Mouse (Mus musculus) intestine, embryonic 14.5 days (tissue): ENCODE measurements around the gene Josd2. TPM values are rescaled to one million over a fixed set of nuclear protein-coding genes. Genes with fewer than 3 reads are reported as not detected.

Source experiments
- microRNA-seq: library from miRNA; unstranded; fragments of <30 nt; microRNA quantifications from one replicate; pipeline ENCODE4, GENCODE M21; 2016
- polyA plus RNA-seq: library from polyadenylated mRNA; unstranded; fragments of >200 nt; fragmentation: Nextera tagmentation; extraction: Ambion mirVana; gene quantifications from 2 replicates; pipeline ENCODE4 v1.2.1, GENCODE M21; 2014

The Josd2 gene
- polyA plus RNA-seq, 1 experiment from 2014 or later, result 72.1 TPM

Small RNA genes within 50 kb of the gene (microRNA-seq; reads per million reads assigned to microRNA genes)
- gene Mir7052, result 0.76 reads per million

Other genes starting within 250 kb of the Josd2 start
- 0.39 and 1.8 TPM in 2 replicates for gene Klk1, start 242.6 kb upstream of the Josd2 start, polyA plus RNA-seq
- gene Gm36864, start 231.8 kb upstream of the Josd2 start, polyA plus RNA-seq, result not detected in 2 replicates
- gene 1700028J19Rik, start 221.3 kb upstream of the Josd2 start, polyA plus RNA-seq, result 1.1 and 1.6 TPM in 2 replicates
- gene 2410002F23Rik, start 221.3 kb upstream of the Josd2 start, polyA plus RNA-seq, result 124 and 129 TPM in 2 replicates
- gene Acp4, start 210.6 kb upstream of the Josd2 start, polyA plus RNA-seq, result not detected in 2 replicates
- not detected in 2 replicates for gene Gm15517, start 206.5 kb upstream of the Josd2 start, polyA plus RNA-seq
- 5.4 and 6.3 TPM in 2 replicates for gene Clec11a, start 161.1 kb upstream of the Josd2 start, polyA plus RNA-seq
- gene Shank1, start 157.7 kb upstream of the Josd2 start, polyA plus RNA-seq, result 3.0 and 3.3 TPM in 2 replicates
- 1.6 and 1.7 TPM in 2 replicates for gene Syt3, start 83.9 kb upstream of the Josd2 start, polyA plus RNA-seq
- gene 1700008O03Rik, start 82.2 kb upstream of the Josd2 start, polyA plus RNA-seq, result 1.5 and 1.6 TPM in 2 replicates
- 1.3 TPM in 2 replicates for gene Lrrc4b, start 39.0 kb upstream of the Josd2 start, polyA plus RNA-seq
- 0.65 TPM in 1 of 2 replicates, not detected in the other for gene Aspdh, start 2.6 kb upstream of the Josd2 start, polyA plus RNA-seq
- gene Emc10, start 28.5 kb downstream of the Josd2 start, polyA plus RNA-seq, result 107 and 116 TPM in 2 replicates
- gene Fam71e1, start 28.6 kb downstream of the Josd2 start, polyA plus RNA-seq, result 10.2 and 11.5 TPM in 2 replicates
- 0.28 and 0.32 TPM in 2 replicates for gene Mybpc2, start 56.7 kb downstream of the Josd2 start, polyA plus RNA-seq
- 0.12 and 0.20 TPM in 2 replicates for gene Spib, start 64.1 kb downstream of the Josd2 start, polyA plus RNA-seq
- gene Pold1, start 80.9 kb downstream of the Josd2 start, polyA plus RNA-seq, result 74.7 and 75.2 TPM in 2 replicates
- gene Nr1h2, start 86.0 kb downstream of the Josd2 start, polyA plus RNA-seq, result 69.4 and 70.6 TPM in 2 replicates
- gene Napsa, start 104.4 kb downstream of the Josd2 start, polyA plus RNA-seq, result 1.6 and 1.7 TPM in 2 replicates
- gene Kcnc3, start 122.7 kb downstream of the Josd2 start, polyA plus RNA-seq, result 0.19 and 0.26 TPM in 2 replicates
- 26.7 and 33.4 TPM in 2 replicates for gene Myh14, start 202.9 kb downstream of the Josd2 start, polyA plus RNA-seq
- not detected in 2 replicates for gene Izumo2, start 240.8 kb downstream of the Josd2 start, polyA plus RNA-seq